ENCODE assay signal across 10 mouse cellular contexts in genomic region chrX:48383643-48384042, GRCm38 (mm10). TPM values are rescaled to one million over a fixed set of nuclear protein-coding genes. Genes with fewer than 3 reads are reported as not detected.
DNase-seq lines count a peak whose midpoint lies in the region; ATAC-seq lines count a peak whose summit lies in the region.
"Had no signal": no experiment of that assay in that cellular context is flagged by ENCODE, and none has a peak within 500 bp of the region (broad histone marks: within the 10 kb centered on the region; RNA-seq: fewer than 3 reads in every experiment).

No protein-coding gene starts in this region.

- intact Hi-C loops in heart, postnatal 36 days (cut with DNase I) = loop anchor here (1.0 to 5.0 kb wide), 3 partner anchors 36 to 389 kb away; no protein-coding TSS in a partner anchor

- 61% methylated on average over 7 of the region's 7 CpGs for WGBS in forebrain, embryonic 11.5 days
- WGBS in forebrain, embryonic 13.5 days = 44% methylated on average over 7 of the region's 7 CpGs

- H3K4me3 ChIP-seq in forebrain, embryonic 11.5 days (ENCODE audit: low read depth, low read length) = no peak overlapping the region
- H3K4me3 ChIP-seq in forebrain, embryonic 13.5 days = no peak overlapping the region
- H3K4me3 ChIP-seq: myocyte had no signal

- no peak overlapping the region for H3K9ac ChIP-seq in forebrain, embryonic 11.5 days (ENCODE audit: low read length)
- H3K9ac ChIP-seq in forebrain, embryonic 13.5 days = no peak overlapping the region

- no peak overlapping the region for H3K4me2 ChIP-seq in forebrain, embryonic 11.5 days (ENCODE audit: low read depth, low read length, severe bottlenecking)
- no peak overlapping the region for H3K4me2 ChIP-seq in forebrain, embryonic 13.5 days

- H3K36me3 ChIP-seq in forebrain, embryonic 11.5 days (ENCODE audit: control insufficient read depth, insufficient read depth, low read length) = no peaks in the 10 kb centered on the region; the same call in 1 of the 2 replicates
- peaks cover 62% of the 10 kb centered on the region for H3K36me3 ChIP-seq in forebrain, embryonic 13.5 days (ENCODE audit: poor library complexity, severe bottlenecking)

- no peaks in the 10 kb centered on the region for H3K4me1 ChIP-seq in forebrain, embryonic 11.5 days (replicated peaks; ENCODE audit: control insufficient read depth, insufficient read depth, low read length)
- peaks cover 5% of the 10 kb centered on the region for H3K4me1 ChIP-seq in forebrain, embryonic 13.5 days

- no peak for ATAC-seq in forebrain, embryonic 11.5 days (replicated peaks; ENCODE audit: low FRiP score)
- no peak for ATAC-seq in forebrain, embryonic 13.5 days
- ATAC-seq: Patski had no signal

- no peak overlapping the region for H3K27ac ChIP-seq in forebrain, embryonic 11.5 days (ENCODE audit: low read depth, low read length)
- H3K27ac ChIP-seq in forebrain, embryonic 13.5 days = no peak overlapping the region

- DNase-seq in forebrain, embryonic 11.5 days (ENCODE audit: low spot score) = peak; percentile 73
- peak; percentile 26 to 27 for DNase-seq in right cerebral cortex, adult 2 months (ENCODE audit: low spot score in 2 of 2)
- DNase-seq in right cerebral cortex, postnatal 25 days = no peak
- peak; percentile 53 to 70 for DNase-seq in cerebellum, postnatal 25 days
- DNase-seq in heart, postnatal 36 days = peak; percentile 57 to 75
- peak; percentile 60 for DNase-seq in lung, postnatal 10 days
- DNase-seq in spleen, postnatal 10 days (ENCODE audit: low spot score in 2 of 2) = peak; percentile 53 to 76

- H3K27me3 ChIP-seq in forebrain, embryonic 11.5 days (ENCODE audit: control insufficient read depth, insufficient read depth, low read length) = no peaks in the 10 kb centered on the region
- no peaks in the 10 kb centered on the region for H3K27me3 ChIP-seq in forebrain, embryonic 13.5 days

- no peaks in the 10 kb centered on the region for H3K9me3 ChIP-seq in forebrain, embryonic 11.5 days (ENCODE audit: control insufficient read depth, low read length)
- no peaks in the 10 kb centered on the region for H3K9me3 ChIP-seq in forebrain, embryonic 13.5 days (replicated peaks)

RNA-seq across cellular contexts. Expression of gene Bcorl1, which starts 42.5 kb away (rescaled TPM):
- 7.9 and 8.1 TPM in 2 replicates for polyA plus RNA-seq in forebrain, embryonic 11.5 days (2014; fragmentation: Nextera tagmentation; extraction: Ambion mirVana)
- polyA plus RNA-seq in forebrain, embryonic 13.5 days (2015; fragmentation: Nextera tagmentation; extraction: Ambion mirVana) = 6.5 and 6.6 TPM in 2 replicates
- total RNA-seq in heart, postnatal 36 days (2021) = 1 to 10 TPM; 7.6 to 8.5 TPM
